Mouse (Mus musculus) embryonic facial prominence, embryonic 14.5 days (tissue): ENCODE results near the gene Dpp7. TPM values are rescaled to one million over a fixed set of nuclear protein-coding genes. Genes with fewer than 3 reads are reported as not detected.

Source experiments
- ATAC-seq: fragments of 200-750 bp; cut with Nextera tagmentation; 2 replicates; pipeline ENCODE4 v1.8.0; 2017; ENCODE audit warnings: low read depth, moderate number of reproducible peaks, moderate TSS enrichment
- DNase-seq: peaks from one replicate; pipeline ENCODE4 v3.0.0-alpha.2; 2015; ENCODE audit warnings: low spot score
- H3K27ac ChIP-seq: fragments of 300-500 bp; sonication (generic); replicated peaks from 2 replicates; pipeline ENCODE4 v1.5.1; 2014; ENCODE audit warnings: low read depth, mild to moderate bottlenecking, low read length, moderate library complexity
- H3K27me3 ChIP-seq: fragments of 300-500 bp; sonication (generic); replicated peaks from 2 replicates; pipeline ENCODE4 v1.6.1; 2014; ENCODE audit warnings: low read length; ENCODE audit not compliant: control insufficient read depth, insufficient read depth
- H3K36me3 ChIP-seq: fragments of 300-500 bp; sonication (generic); 2 replicates; pipeline ENCODE4 v1.6.1; 2014; ENCODE audit warnings: low read length, mixed read lengths; ENCODE audit not compliant: control insufficient read depth, insufficient read depth
- H3K4me1 ChIP-seq: fragments of 300-500 bp; sonication (generic); 2 replicates; pipeline ENCODE4 v1.6.1; 2014; ENCODE audit warnings: antibody characterized with exemption, low read length; ENCODE audit not compliant: control insufficient read depth, insufficient read depth
- H3K4me2 ChIP-seq: fragments of 300-500 bp; sonication (generic); 2 replicates; pipeline ENCODE4 v1.6.1; 2014; ENCODE audit warnings: low read depth, mild to moderate bottlenecking, low read length, moderate library complexity, mixed read lengths
- H3K4me3 ChIP-seq: fragments of 300-500 bp; sonication (generic); 2 replicates; pipeline ENCODE4 v1.5.1; 2014; ENCODE audit warnings: low read depth, mild to moderate bottlenecking, low read length
- H3K9ac ChIP-seq: fragments of 300-500 bp; sonication (generic); 2 replicates; pipeline ENCODE4 v1.6.1; 2014; ENCODE audit warnings: low read depth, mild to moderate bottlenecking, low read length, moderate library complexity, mixed read lengths
- H3K9me3 ChIP-seq: fragments of 300-500 bp; sonication (generic); 2 replicates; pipeline ENCODE4 v1.6.1; 2016; ENCODE audit warnings: low read length; ENCODE audit not compliant: control insufficient read depth
- WGBS: fragments of 180-500 bp; shearing (Covaris S2); extraction: QIAGEN DNeasy Blood & Tissue Kit; methylation state at CpG from one replicate; pipeline ENCODE4 v1.1.7; 2014; 5-methylcytosine and 5-hydroxymethylcytosine counted together
- polyA plus RNA-seq: library from polyadenylated mRNA; unstranded; fragments of >200 nt; fragmentation: Nextera tagmentation; extraction: Ambion mirVana; gene quantifications from 2 replicates; pipeline ENCODE4 v1.2.1, GENCODE M21; 2014

The Dpp7 gene
- polyA plus RNA-seq, 1 experiment from 2014 or later, result 19.7 TPM

GRCm38 (mm10) chr2:25331470-25331869 lies 24.7 kb downstream of the Dpp7 start:
- H3K9me3 ChIP-seq, result no peaks in the 10 kb centered on the region
- H3K9ac ChIP-seq, result peak overlapping the region; percentile 91
- no peaks in the 10 kb centered on the region for H3K27me3 ChIP-seq
- peak overlapping the region; percentile 85 for H3K4me3 ChIP-seq
- peaks cover 14% of the 10 kb centered on the region for H3K4me1 ChIP-seq
- WGBS, result 60% methylated on average over 9 of the region's 9 CpGs
- no peak for DNase-seq
- H3K27ac ChIP-seq, result no peak overlapping the region
- peaks cover 26% of the 10 kb centered on the region for H3K36me3 ChIP-seq
- no peak for ATAC-seq
- H3K4me2 ChIP-seq, result peak overlapping the region; percentile 56

- 39% methylated on average over 7 of the region's 7 CpGs for WGBS
- Histone ChIP-seq H3K36me3 (no peaks in the 10 kb centered on the region), H3K4me1 (peaks cover 11% of the 10 kb centered on the region), H3K9ac (no peak overlapping the region), H3K4me3 (no peak overlapping the region), H3K9me3 (no peaks in the 10 kb centered on the region), H3K27ac (no peak overlapping the region), H3K27me3 (no peaks in the 10 kb centered on the region), H3K4me2 (no peak overlapping the region)
- no peak for ATAC-seq
- DNase-seq, result peak; percentile 18
Observed at GRCm38 (mm10) chr2:25328440-25328839, 27.7 kb downstream of the Dpp7 start.

DNA sequence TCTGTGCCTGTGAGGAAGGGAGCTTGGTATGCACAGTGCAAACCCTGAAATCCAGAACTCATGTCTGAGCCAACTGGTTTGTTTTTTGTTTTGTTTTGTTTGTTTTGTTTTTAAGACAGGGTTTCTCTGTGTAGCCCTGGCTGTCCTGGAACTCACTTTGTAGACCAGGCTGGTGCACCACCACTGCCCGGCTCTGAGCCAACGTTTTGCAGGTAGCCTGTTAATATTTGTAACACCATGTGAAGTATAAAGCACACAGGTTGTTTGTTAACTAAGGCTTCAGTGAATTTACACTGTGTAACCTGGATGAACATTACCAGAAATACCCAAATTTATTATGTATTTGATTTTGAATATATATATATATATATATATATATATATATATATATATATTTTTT lies 30.1 kb downstream of the Dpp7 start:
- WGBS, result 80% methylated on average over 2 of the region's 2 CpGs
- peaks cover under 1% of the 10 kb centered on the region; the same call in 1 of the 2 replicates for H3K4me1 ChIP-seq
- no peak overlapping the region for H3K4me2 ChIP-seq
- H3K9me3 ChIP-seq, result no peaks in the 10 kb centered on the region
- H3K27ac ChIP-seq, result no peak overlapping the region
- H3K4me3 ChIP-seq, result no peak overlapping the region
- DNase-seq (no peak), ATAC-seq (no peak)
- no peak overlapping the region for H3K9ac ChIP-seq
- H3K27me3 ChIP-seq, result 0 out of 2 replicates have a peak, but pooled peaks cover 4% of the 10 kb centered on the region
- no peaks in the 10 kb centered on the region for H3K36me3 ChIP-seq

GRCm38 (mm10) chr2:25320084-25320483 lies 36.1 kb downstream of the Dpp7 start:
- H3K9me3 ChIP-seq, result no peaks in the 10 kb centered on the region
- no peak overlapping the region for H3K4me2 ChIP-seq
- peaks cover 3% of the 10 kb centered on the region; the same call in 1 of the 2 replicates for H3K4me1 ChIP-seq
- no peaks in the 10 kb centered on the region for H3K36me3 ChIP-seq
- H3K27ac ChIP-seq, result no peak overlapping the region
- H3K9ac ChIP-seq, result no peak overlapping the region
- peaks cover 42% of the 10 kb centered on the region for H3K27me3 ChIP-seq
- ATAC-seq (no peak), DNase-seq (no peak)
- H3K4me3 ChIP-seq, result no peak overlapping the region
- 48% methylated on average over 2 of the region's 2 CpGs for WGBS

DNA sequence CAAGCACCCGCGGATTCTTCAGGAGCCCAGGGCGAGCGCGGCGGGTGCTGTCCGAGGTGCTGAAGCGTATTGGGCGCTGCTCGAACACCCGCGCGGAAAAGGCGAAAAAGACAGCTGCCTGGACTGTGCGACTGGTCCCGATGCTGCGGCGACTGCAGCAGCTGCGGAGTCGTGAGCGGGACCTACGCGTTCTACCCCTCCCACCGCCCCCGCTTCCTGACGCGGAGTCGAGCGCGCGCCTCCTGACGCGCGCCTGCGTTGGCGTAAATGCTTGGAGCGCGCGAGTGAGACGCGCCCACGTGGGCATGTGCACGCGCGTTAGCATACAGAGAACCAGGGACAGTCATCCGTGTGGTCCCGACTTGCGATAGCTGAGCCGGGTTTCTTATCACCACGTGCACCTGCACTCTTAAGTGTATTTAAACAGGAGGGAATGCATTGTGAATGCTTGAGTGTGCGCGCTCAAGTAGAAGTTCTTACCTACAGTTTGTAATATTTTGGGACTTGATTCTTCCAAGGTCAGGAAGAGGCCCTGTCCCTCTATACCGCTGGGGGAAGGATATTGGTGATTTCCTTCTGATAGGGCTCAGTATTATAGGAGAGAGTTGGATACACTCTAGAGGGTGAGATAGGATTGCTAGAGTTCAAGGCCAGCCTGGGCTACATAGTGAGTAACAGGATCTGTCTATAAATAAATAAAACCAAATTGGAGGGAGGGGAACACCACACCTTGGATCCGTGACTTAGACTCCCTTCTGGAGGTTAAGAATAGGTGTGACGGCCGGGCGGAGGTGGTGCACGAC lies 37.0 kb downstream of the Dpp7 start, which contains the start of gene Grin1:
TSS of gene Grin1 (minus strand) at position 217 of the 803 bp plus-strand sequence.
- WGBS, result 10% methylated on average over 57 of the region's 58 CpGs
- ATAC-seq (peak; percentile 86), DNase-seq (peak; percentile 74)
- peaks cover 3% of the 10 kb centered on the region; the same call in 1 of the 2 replicates for H3K4me1 ChIP-seq
- H3K4me2 ChIP-seq, result peak within 1 kb of the TSS; percentile 55
- H3K36me3 ChIP-seq, result no peaks in the 10 kb centered on the region
- H3K4me3 ChIP-seq, result peak within 1 kb of the TSS; percentile 34
- no peak within 1 kb of the TSS for H3K27ac ChIP-seq
- H3K9me3 ChIP-seq, result no peaks in the 10 kb centered on the region
- no peak within 1 kb of the TSS for H3K9ac ChIP-seq
- H3K27me3 ChIP-seq, result peaks cover 43% of the 10 kb centered on the region

DNA sequence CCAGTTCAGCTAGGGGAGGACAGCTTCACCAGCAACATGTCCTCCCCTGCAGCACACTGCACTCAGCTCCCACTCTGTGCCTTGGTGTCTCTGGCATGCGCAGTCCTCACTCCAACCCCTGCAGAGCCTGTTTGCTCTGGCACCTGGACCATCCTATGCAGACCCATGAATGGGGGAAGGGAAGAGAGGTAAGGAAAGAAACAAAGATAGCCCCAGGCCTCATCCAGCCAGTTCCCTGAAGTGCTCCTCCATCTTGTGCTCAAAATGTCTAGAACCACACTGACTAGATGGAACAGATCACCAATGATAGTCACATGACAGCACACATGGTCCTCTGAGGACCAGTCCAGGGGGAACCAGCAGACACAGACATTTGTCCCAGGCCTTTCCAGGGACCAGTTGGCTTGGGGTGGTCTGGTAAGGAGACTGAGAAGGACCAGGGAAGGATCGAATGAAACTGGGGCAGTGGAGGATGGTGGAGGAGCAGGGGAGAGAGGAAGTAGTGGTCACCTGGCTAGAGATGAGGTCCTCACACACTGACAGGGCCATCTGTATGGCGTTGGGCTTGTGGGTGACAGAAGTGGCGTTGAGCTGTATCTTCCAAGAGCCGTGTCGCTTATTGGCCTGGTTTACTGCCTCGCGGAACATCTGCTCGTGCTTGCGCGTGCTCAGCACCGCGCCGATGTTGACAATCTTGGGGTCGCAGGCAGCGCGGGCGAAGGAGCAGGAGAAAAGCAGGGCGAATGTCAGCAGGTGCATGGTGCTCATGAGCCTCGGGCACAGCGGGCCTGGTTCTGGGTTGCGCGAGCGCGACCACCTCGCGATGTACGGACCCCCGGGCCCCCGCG lies 37.8 kb downstream of the Dpp7 start:
- Histone ChIP-seq H3K9me3 (no peaks in the 10 kb centered on the region), H3K27me3 (peaks cover 50% of the 10 kb centered on the region), H3K36me3 (no peaks in the 10 kb centered on the region), H3K4me2 (peak overlapping the region; percentile 55), H3K4me1 (peaks cover 3% of the 10 kb centered on the region; the same call in 1 of the 2 replicates), H3K27ac (no peak overlapping the region), H3K4me3 (peak overlapping the region; percentile 34), H3K9ac (no peak overlapping the region)
- 6% methylated on average over 17 of the region's 31 CpGs for WGBS
- DNase-seq (peak; percentile 8), ATAC-seq (peak; percentile 31; the same call in 1 of the 2 replicates)

- Histone ChIP-seq H3K4me1 (no peaks in the 10 kb centered on the region), H3K36me3 (no peaks in the 10 kb centered on the region), H3K27me3 (peaks cover 77% of the 10 kb centered on the region), H3K9ac (no peak overlapping the region), H3K27ac (no peak overlapping the region), H3K4me3 (no peak overlapping the region), H3K4me2 (no peak overlapping the region), H3K9me3 (no peaks in the 10 kb centered on the region)
- DNase-seq, result no peak
- 3% methylated on average over 11 of the region's 11 CpGs for WGBS
- ATAC-seq, result no peak
Observed at GRCm38 (mm10) chr2:25311491-25311891, 44.7 kb downstream of the Dpp7 start.

GRCm38 (mm10) chr2:25310969-25311368 lies 45.2 kb downstream of the Dpp7 start:
- WGBS, result 3% methylated on average over 22 of the region's 22 CpGs
- DNase-seq (no peak), ATAC-seq (no peak)
- H3K9me3 ChIP-seq, result no peaks in the 10 kb centered on the region
- no peak overlapping the region for H3K4me2 ChIP-seq
- H3K36me3 ChIP-seq, result no peaks in the 10 kb centered on the region
- no peak overlapping the region for H3K4me3 ChIP-seq
- H3K9ac ChIP-seq, result no peak overlapping the region
- H3K27ac ChIP-seq, result no peak overlapping the region
- H3K4me1 ChIP-seq, result no peaks in the 10 kb centered on the region
- peaks cover 81% of the 10 kb centered on the region for H3K27me3 ChIP-seq
